Mouse (Mus musculus) kidney, adult 2 months (tissue): ENCODE measurements around the gene Mlxipl.

Experiments used
- CTCF ChIP-seq: fragments of 200-500 bp; conservative IDR thresholded peaks from 2 replicates; pipeline ENCODE4 v1.5.1; 2011; ENCODE audit warnings: low read depth, mild to moderate bottlenecking, control low read depth, low read length, moderate library complexity, mixed read lengths; ENCODE audit not compliant: insufficient read depth, insufficient read length
- POLR2A ChIP-seq: fragments of 200-500 bp; IDR thresholded peaks from one replicate; pipeline ENCODE4 v1.6.1; 2011; ENCODE audit warnings: low read depth, low read length, control low read depth

DNA sequence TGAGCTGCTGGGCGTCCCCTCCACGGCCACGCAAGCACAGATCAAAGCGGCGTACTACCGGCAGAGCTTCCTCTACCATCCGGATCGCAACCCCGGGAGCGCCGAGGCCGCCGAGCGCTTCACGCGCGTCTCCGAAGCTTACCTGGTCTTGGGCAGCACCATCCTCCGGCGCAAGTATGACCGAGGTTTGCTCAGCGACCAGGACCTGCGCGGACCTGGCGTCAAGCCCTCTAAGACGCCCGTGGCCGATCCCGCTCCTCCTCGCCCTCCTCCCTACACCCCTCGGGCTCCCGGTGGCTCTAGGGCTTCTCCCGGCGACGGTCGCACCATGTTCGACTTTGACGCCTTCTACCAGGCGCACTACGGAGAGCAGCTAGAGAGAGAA, 25.3 kb upstream of the Mlxipl start:
- no peak for TF ChIP-seq CTCF
- TF ChIP-seq POLR2A, result no peak
